Mouse (Mus musculus) cortical plate, adult 2 months (tissue): ENCODE data around the gene Trip10.

ENCODE experiments used
- CTCF ChIP-seq: fragments of 200-500 bp; IDR thresholded peaks from 2 replicates; pipeline ENCODE4 v1.5.1; 2011; ENCODE audit warnings: mild to moderate bottlenecking, control low read depth, low read length; ENCODE audit not compliant: insufficient read depth; ENCODE audit errors: extremely low read depth
- POLR2A ChIP-seq: fragments of 200-500 bp; IDR thresholded peaks from 2 replicates; pipeline ENCODE4 v1.6.1; 2011; ENCODE audit warnings: mild to moderate bottlenecking, low read length, control low read depth; ENCODE audit not compliant: insufficient read depth; ENCODE audit errors: extremely low read depth

- no peak for TF ChIP-seq CTCF
- TF ChIP-seq POLR2A: no peak
Observed at GRCm38 (mm10) chr17:57258191-57258590, 8.9 kb downstream of the Trip10 start.
